In the genomic region with DNA sequence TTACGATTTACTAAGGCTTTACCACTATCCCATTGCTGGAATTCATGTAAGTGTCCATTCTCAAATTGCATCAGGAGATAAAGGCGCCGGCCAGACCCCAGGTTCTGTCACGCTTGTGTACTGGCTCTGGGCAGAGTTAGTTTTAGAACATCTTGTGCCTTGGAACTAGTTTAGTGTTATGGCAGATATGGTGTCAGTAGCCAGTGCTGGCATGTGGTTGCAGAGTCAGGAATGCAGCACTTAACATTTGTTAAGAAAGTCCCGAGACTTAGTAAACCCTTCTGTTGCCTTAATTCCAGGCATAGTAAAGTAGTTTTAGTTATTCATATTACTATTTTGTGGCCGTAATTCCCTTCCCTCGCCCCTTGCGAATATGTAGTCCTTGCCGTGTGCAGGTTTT, we compare ENCODE assay signal across 7 mouse cellular contexts. TPM values are rescaled to one million over a fixed set of nuclear protein-coding genes. Genes with fewer than 3 reads are reported as not detected.
A peak's percentile ranks its signal among the peaks of the same experiment; 100 is the strongest.
DNase-seq lines count a peak whose midpoint lies in the region; ATAC-seq and TF ChIP-seq lines count a peak whose summit lies in the region.

No protein-coding gene starts in this region.

- intact Hi-C loops in left cerebral cortex, postnatal 14 days (cut with DNase I) = no loop called here

- WGBS in limb, embryonic 14.5 days = 55% methylated on average over 9 of the region's 9 CpGs

- TF ChIP-seq POLR2A in limb, embryonic 14.5 days (IDR thresholded peaks at IDR 0.05; ENCODE audit: borderline replicate concordance, extremely low read depth, insufficient read depth, insufficient read length) = no peak

- peak overlapping the region; percentile 87 for H3K4me3 ChIP-seq in limb, embryonic 14.5 days (replicated peaks; ENCODE audit: low read length)

- H3K4me2 ChIP-seq in limb, embryonic 14.5 days (replicated peaks; ENCODE audit: low read depth, low read length, severe bottlenecking) = peak overlapping the region; percentile 90

- DNase-seq in urinary bladder, postnatal 14 days (ENCODE audit: low spot score) = peak; percentile 11
- no peak for DNase-seq in urinary bladder, adult 2 months (ENCODE audit: low spot score)
- peak; percentile 63 for DNase-seq in heart, adult 8-10 months (ENCODE audit: low spot score)
- no peak for DNase-seq in limb, embryonic 14.5 days (ENCODE audit: low spot score)
- no peak for DNase-seq in left cerebral cortex, postnatal 14 days (ENCODE audit: low spot score in 2 of 2)
- DNase-seq in thymus, postnatal 14 days = no peak

- no peaks in the 10 kb centered on the region; the same call in 1 of the 2 replicates for H3K36me3 ChIP-seq in limb, embryonic 14.5 days (ENCODE audit: control insufficient read depth, insufficient read depth, low read length)

- no peaks in the 10 kb centered on the region for H3K27me3 ChIP-seq in limb, embryonic 14.5 days (ENCODE audit: control insufficient read depth, insufficient read depth, low read length)

- H3K4me1 ChIP-seq in limb, embryonic 14.5 days (ENCODE audit: control insufficient read depth, insufficient read depth, low read length) = peaks cover 11% of the 10 kb centered on the region

- H3K9ac ChIP-seq in limb, embryonic 14.5 days (ENCODE audit: low read depth, low read length, severe bottlenecking) = peak overlapping the region; percentile 81; the same call in 1 of the 2 replicates

- no peaks in the 10 kb centered on the region for H3K9me3 ChIP-seq in limb, embryonic 14.5 days (ENCODE audit: control insufficient read depth, low read length)

- no peak for ATAC-seq in limb, embryonic 14.5 days (ENCODE audit: low FRiP score, low read depth)
- ATAC-seq in inflammation-experienced regulatory T-cells, adult 6 months = no peak

- H3K27ac ChIP-seq in limb, embryonic 14.5 days (replicated peaks; ENCODE audit: low read depth, low read length) = no peak overlapping the region

RNA-seq across cellular contexts. Expression of gene Tfdp2, which starts 1.7 kb away (rescaled TPM):
- 14.9 and 20.3 TPM in 2 replicates for polyA plus RNA-seq in urinary bladder, adult 2 months (2012; rRNA removed)
- total RNA-seq in heart, adult 8-10 months (2022) = 100 to 1,000 TPM in 1 of 4 experiments, 10 to 100 TPM in 3; 83.4 to 109 (median 90.4) TPM
- polyA plus RNA-seq in limb, embryonic 14.5 days (2012; rRNA removed) = 15.5 and 15.9 TPM in 2 replicates
- 33.0 and 37.9 TPM in 2 replicates for polyA plus RNA-seq in limb, embryonic 14.5 days (2014; fragmentation: Nextera tagmentation; extraction: Ambion mirVana)
- total RNA-seq in left cerebral cortex, postnatal 14 days (2021) = 10 to 100 TPM; 23.3 to 25.9 TPM
- polyA plus RNA-seq in inflammation-experienced regulatory T-cells, adult 6 months (2017; shearing (Covaris generic)) = 10 to 100 TPM in 1 of 3 experiments, 1 to 10 TPM in 2; 8.7 to 12.1 (median 9.5) TPM

Comparison
In these comparisons a context has a peak if more than half of its experiments do, and no peak if none do; other contexts are left out.
1. DNase-seq: peak in urinary bladder, postnatal 14 days (single experiment) and heart, adult 8-10 months (single experiment); none in urinary bladder, adult 2 months (single experiment), limb, embryonic 14.5 days (single experiment), left cerebral cortex, postnatal 14 days (0 of 2) and thymus, postnatal 14 days (single experiment).